Mouse (Mus musculus): Measurements from ENCODE around the gene Snx18. TPM values are rescaled to one million over a fixed set of nuclear protein-coding genes. Genes with fewer than 3 reads are reported as not detected.

The Snx18 gene
- total RNA-seq, 1 experiment: 47.5 TPM

DNA sequence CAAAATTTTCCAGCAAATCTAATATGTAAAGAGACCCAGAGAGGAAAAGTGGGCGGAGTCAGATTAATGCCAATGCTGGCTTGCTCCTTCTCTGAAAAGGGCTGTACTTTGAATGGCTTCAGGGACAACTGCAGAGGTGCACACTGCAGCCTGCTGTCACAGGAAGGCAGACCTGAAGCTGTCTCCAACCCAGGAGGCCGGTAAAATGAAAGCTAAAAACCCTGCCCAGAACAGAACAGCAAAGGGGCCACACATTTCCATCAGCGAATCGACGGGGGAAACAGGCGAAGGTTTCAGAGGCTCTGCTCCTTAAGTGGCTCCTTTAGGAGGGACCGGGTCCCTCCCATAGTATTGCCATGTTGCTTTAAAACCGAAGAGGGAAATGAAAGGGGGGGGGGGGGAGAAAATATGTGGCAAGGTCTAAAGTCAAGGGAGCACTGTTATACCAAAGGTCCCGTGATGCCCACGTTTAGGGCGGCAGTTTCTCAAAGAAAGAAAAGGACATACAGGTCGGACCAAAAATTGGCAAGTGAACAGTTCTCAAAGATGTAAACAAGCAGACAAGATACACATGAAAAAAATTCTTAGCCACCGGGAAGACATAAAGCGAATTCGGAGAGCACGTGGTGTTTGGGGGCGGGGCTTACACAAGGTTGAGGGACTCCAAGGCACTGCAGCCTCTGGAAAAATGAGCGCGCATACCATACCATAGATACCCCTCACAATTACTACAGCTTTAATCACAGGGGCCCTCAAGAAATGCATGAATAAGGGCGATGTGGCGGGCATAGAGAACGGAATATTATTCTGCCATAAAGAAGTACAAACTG, 18.4 kb downstream of the Snx18 start:
- peak overlapping the region; percentile 42 to 59 for H3K4me3 ChIP-seq (ENCODE audit: insufficient read depth in 1 of 2, low read depth in 1 of 2, low read length in 2 of 2, poor library complexity in 1 of 2, severe bottlenecking in 1 of 2)
- DNase-seq (ENCODE audit: low read depth, low spot score): no peak
- peaks cover 8 to 20% of the 10 kb centered on the region in 2 experiments for H3K4me1 ChIP-seq (ENCODE audit: control insufficient read depth in 2 of 2, insufficient read depth in 2 of 2, low read length in 2 of 2, poor library complexity in 1 of 2)
- no peaks in the 10 kb centered on the region for H3K9me3 ChIP-seq (ENCODE audit: control insufficient read depth, insufficient read depth, low read depth, low read length)
- in situ Hi-C loops (cut with MboI; ENCODE audit: low sequenced_read_pairs in 2 of 2, unreplicated experiment in 2 of 2): no loop called here
- TF ChIP-seq ZNF384 (IDR thresholded peaks at IDR 0.05; ENCODE audit: low read depth, low read length) (no peak), HCFC1 (IDR thresholded peaks at IDR 0.05; ENCODE audit: borderline replicate concordance, insufficient read depth, low read length) (no peak), CHD2 (IDR thresholded peaks at IDR 0.05; ENCODE audit: low read depth, low read length) (no peak), ZC3H11A (IDR thresholded peaks at IDR 0.05; ENCODE audit: borderline replicate concordance, low read depth, low read length) (no peak)
- H3K27ac ChIP-seq (ENCODE audit: insufficient read depth, low read depth, low read length, poor library complexity, severe bottlenecking): no peak overlapping the region
- H3K9ac ChIP-seq (ENCODE audit: insufficient read depth, low read depth, low read length, poor library complexity, severe bottlenecking): peak overlapping the region; percentile 46; the same call in 1 of the 2 replicates
- no peaks in the 10 kb centered on the region; the same call in 1 of the 2 replicates for H3K36me3 ChIP-seq (ENCODE audit: control insufficient read depth, insufficient read depth, low read length, poor library complexity, severe bottlenecking)

DNA sequence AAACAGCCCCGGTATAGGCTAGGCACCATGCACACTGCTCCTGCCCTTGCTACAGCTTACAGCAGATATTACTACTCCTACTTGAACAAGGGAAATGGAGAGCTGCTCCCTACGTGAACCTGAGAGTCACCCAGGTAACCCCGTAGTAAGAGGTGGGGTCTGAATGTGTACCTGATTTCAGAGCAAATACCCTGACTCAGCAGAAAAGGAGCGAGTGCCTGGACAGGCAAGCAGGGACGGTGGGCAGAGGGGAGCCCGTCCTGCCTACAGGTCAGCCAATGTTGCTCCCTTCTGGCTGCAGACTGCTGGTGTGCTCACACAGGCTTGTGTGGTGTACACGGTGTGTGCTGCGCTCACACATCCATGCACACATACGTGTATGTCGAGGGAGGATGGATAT, 20.7 kb downstream of the Snx18 start:
- TF ChIP-seq ZNF384 (IDR thresholded peaks at IDR 0.05; ENCODE audit: low read depth, low read length) (no peak), MAFK (IDR thresholded peaks at IDR 0.05; ENCODE audit: insufficient read depth, low read depth, low read length) (peak; percentile 90)
- Histone ChIP-seq H3K4me3 (ENCODE audit: insufficient read depth in 1 of 2, low read depth in 1 of 2, low read length in 2 of 2, poor library complexity in 1 of 2, severe bottlenecking in 1 of 2) (no peak overlapping the region), H3K9me3 (ENCODE audit: control insufficient read depth, insufficient read depth, low read depth, low read length) (no peaks in the 10 kb centered on the region), H3K4me1 (ENCODE audit: control insufficient read depth in 2 of 2, insufficient read depth in 2 of 2, low read length in 2 of 2, poor library complexity in 1 of 2) (peaks cover 0 to 12% of the 10 kb centered on the region in 2 experiments; a peak in 3 of 4 replicates), H3K36me3 (ENCODE audit: control insufficient read depth, insufficient read depth, low read length, poor library complexity, severe bottlenecking) (peaks cover 7% of the 10 kb centered on the region; the same call in 1 of the 2 replicates), H3K27ac (ENCODE audit: insufficient read depth, low read depth, low read length, poor library complexity, severe bottlenecking) (no peak overlapping the region), H3K9ac (ENCODE audit: insufficient read depth, low read depth, low read length, poor library complexity, severe bottlenecking) (no peak overlapping the region)
- DNase-seq (ENCODE audit: low read depth, low spot score): no peak
- in situ Hi-C loops (cut with MboI; ENCODE audit: low sequenced_read_pairs in 2 of 2, unreplicated experiment in 2 of 2): no loop called here

DNA sequence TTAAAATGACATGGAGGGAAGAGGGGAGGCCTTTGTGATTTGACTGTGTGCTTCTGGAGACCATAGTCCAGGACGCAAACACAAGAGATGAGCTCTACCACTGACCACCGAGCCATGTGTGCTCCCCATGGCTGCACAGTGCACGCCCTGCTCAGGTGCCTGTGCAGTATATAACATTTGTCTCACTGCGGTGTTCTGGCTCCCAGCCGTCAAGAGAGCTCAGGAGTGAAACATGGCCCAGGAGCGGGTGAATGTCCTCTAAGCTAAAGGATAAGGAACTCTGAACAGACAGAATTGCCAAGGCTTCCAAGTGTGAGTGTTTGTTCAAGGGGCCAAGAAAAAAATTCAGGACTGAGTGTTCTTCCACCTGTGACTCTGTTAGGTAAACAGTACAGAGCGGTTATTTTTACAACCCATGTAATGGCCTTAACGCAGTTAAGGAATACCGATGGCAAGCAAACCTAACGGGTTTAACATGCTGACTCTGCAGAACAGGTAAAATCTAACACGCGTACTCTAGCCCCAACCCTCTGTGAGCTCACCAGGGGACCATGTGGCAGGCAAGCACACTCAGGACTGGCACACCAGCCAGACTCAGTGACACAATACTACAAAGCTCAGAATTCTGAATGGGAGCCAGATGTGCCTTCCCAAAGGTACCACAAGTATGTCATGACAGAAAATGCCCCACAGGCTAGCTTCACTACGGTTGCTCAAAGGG, 21.4 kb downstream of the Snx18 start:
- Histone ChIP-seq H3K9me3 (ENCODE audit: control insufficient read depth, insufficient read depth, low read depth, low read length) (no peaks in the 10 kb centered on the region), H3K4me1 (ENCODE audit: control insufficient read depth in 2 of 2, insufficient read depth in 2 of 2, low read length in 2 of 2, poor library complexity in 1 of 2) (peaks cover 0 to 10% of the 10 kb centered on the region in 2 experiments; a peak in 3 of 4 replicates), H3K9ac (ENCODE audit: insufficient read depth, low read depth, low read length, poor library complexity, severe bottlenecking) (no peak overlapping the region), H3K36me3 (ENCODE audit: control insufficient read depth, insufficient read depth, low read length, poor library complexity, severe bottlenecking) (peaks cover 9% of the 10 kb centered on the region; the same call in 1 of the 2 replicates), H3K4me3 (ENCODE audit: insufficient read depth in 1 of 2, low read depth in 1 of 2, low read length in 2 of 2, poor library complexity in 1 of 2, severe bottlenecking in 1 of 2) (no peak overlapping the region), H3K27ac (ENCODE audit: insufficient read depth, low read depth, low read length, poor library complexity, severe bottlenecking) (no peak overlapping the region)
- no peak for DNase-seq (ENCODE audit: low read depth, low spot score)
- in situ Hi-C loops (cut with MboI; ENCODE audit: low sequenced_read_pairs in 2 of 2, unreplicated experiment in 2 of 2): no loop called here
- peak; percentile 61 for TF ChIP-seq MAFK (IDR thresholded peaks at IDR 0.05; ENCODE audit: insufficient read depth, low read depth, low read length)
- no peak for TF ChIP-seq ZNF384 (IDR thresholded peaks at IDR 0.05; ENCODE audit: low read depth, low read length)
- no peak for TF ChIP-seq HCFC1 (IDR thresholded peaks at IDR 0.05; ENCODE audit: borderline replicate concordance, insufficient read depth, low read length)

DNA sequence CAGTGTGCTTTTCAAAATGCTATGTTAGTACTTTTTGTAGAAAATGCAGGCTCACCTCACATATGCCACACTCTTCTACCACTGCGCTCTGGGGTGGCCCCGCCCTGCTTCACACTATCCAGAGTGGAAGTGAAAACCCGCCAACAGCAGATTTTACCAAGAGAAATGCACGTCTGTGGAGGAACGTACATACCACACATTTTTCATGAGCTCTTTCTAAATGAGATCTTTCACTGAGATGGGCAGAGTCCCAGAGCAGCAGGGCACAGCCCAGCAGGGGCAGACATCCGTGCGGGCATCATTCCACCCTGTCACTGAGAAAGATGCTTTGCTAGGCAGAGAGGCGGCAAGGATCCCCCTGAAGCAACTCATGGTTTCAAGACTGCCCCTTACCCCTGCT, 22.4 kb downstream of the Snx18 start:
- in situ Hi-C loops (cut with MboI; ENCODE audit: low sequenced_read_pairs in 2 of 2, unreplicated experiment in 2 of 2): no loop called here
- Histone ChIP-seq H3K9me3 (ENCODE audit: control insufficient read depth, insufficient read depth, low read depth, low read length) (no peaks in the 10 kb centered on the region), H3K36me3 (ENCODE audit: control insufficient read depth, insufficient read depth, low read length, poor library complexity, severe bottlenecking) (peaks cover 11% of the 10 kb centered on the region), H3K4me3 (ENCODE audit: insufficient read depth in 1 of 2, low read depth in 1 of 2, low read length in 2 of 2, poor library complexity in 1 of 2, severe bottlenecking in 1 of 2) (no peak overlapping the region), H3K27ac (ENCODE audit: insufficient read depth, low read depth, low read length, poor library complexity, severe bottlenecking) (no peak overlapping the region), H3K4me1 (ENCODE audit: control insufficient read depth in 2 of 2, insufficient read depth in 2 of 2, low read length in 2 of 2, poor library complexity in 1 of 2) (peaks cover 0 to 7% of the 10 kb centered on the region in 2 experiments; a peak in 3 of 4 replicates), H3K9ac (ENCODE audit: insufficient read depth, low read depth, low read length, poor library complexity, severe bottlenecking) (no peak overlapping the region)
- TF ChIP-seq ZC3H11A (IDR thresholded peaks at IDR 0.05; ENCODE audit: borderline replicate concordance, low read depth, low read length): no peak
- no peak for TF ChIP-seq CHD2 (IDR thresholded peaks at IDR 0.05; ENCODE audit: low read depth, low read length)
- TF ChIP-seq HCFC1 (IDR thresholded peaks at IDR 0.05; ENCODE audit: borderline replicate concordance, insufficient read depth, low read length): no peak
- TF ChIP-seq ZNF384 (IDR thresholded peaks at IDR 0.05; ENCODE audit: low read depth, low read length): no peak
- no peak for TF ChIP-seq MAFK (IDR thresholded peaks at IDR 0.05; ENCODE audit: insufficient read depth, low read depth, low read length)
- no peak for DNase-seq (ENCODE audit: low read depth, low spot score)

All from ES-E14 (cell line).